Mouse (Mus musculus): Measurements from ENCODE around the gene Ccng1.

GRCm38 (mm10) chr11:40741605-40742262 lies 13.4 kb downstream of the Ccng1 start:
- TF ChIP-seq POLR2A (IDR thresholded peaks at IDR 0.05; ENCODE audit: insufficient read depth, low read depth, low read length) (no peak), EP300 (IDR thresholded peaks at IDR 0.05; ENCODE audit: insufficient read depth, low read depth, low read length) (no peak)
